Mouse (Mus musculus) ovary, postnatal 14 days (tissue): Measurements from ENCODE around the gene Dip2b.

Experiments used
- DNase-seq: peaks from one replicate; pipeline ENCODE4 v3.0.0; 2022; ENCODE audit warnings: low spot score

The Dip2b gene

DNA sequence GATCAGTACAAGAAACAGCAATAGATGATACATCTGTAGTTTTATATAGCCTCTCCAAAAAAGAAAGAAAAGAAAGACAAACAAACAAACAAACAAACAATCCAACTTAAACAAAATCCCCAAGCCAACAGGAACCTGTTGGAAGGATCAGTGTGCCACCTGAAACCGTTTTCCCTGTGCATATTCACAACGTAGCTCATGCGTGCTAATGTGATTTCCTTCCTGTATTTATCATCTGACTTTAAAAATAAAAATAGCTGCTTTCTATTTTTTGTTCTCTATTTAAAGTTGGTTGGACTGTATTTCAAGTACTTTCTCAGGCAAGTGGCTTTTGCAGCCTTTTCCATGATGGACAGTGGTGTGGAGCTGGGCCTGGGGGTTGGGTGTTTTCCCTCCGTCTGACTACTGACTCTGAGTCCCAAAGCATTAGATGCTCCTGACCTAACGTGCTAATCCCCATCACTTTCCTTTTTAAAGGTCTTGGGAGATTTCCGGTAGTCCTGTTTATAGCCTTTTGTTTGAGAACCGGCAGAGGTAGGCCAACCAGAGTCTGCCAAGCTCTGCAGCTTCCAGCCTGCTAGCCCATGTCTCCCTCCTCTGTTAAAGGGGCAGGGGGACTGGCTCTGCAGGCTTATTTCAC is 90.8 kb downstream of the Dip2b start:
- DNase-seq, result no peak

DNA sequence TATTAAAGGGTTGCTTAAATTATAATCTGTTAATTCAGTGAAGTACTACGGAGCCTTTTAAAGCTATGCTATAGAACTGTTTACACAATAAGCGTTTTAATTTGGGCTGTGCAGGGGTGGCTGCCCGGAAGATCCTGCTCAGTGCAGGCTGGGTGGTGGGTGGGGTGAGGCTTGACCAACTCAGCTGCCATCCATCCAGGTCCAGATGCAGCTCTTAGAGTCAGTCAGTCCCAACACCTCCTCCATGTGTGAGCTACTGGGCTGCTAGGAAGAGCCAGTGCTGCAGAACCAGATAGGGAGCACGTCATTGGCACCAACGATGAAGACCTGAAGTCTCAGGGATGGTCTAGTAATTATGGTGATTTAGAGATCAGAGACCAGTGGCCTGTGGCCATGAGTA is 101.2 kb downstream of the Dip2b start:
- DNase-seq, result no peak

DNA sequence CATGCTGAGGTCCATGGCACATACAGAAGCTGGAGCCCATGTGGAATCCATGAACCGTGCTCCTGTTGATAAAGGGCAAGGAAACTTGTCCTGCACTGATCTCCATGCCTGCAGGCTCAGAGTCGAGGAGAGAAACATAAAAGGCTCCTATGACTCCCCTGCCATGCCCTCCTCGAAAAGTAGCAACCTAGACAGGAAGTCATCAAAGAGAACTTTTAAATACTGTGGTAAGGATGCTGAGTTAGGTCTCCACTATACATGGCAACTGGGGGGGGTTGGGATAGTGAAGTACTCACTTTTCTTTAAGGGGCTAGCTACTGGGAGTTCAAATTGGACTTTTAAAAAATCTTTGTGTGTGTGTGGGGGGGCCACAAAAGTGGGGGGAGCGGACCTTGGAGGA is 102.0 kb downstream of the Dip2b start:
- DNase-seq, result no peak

DNA sequence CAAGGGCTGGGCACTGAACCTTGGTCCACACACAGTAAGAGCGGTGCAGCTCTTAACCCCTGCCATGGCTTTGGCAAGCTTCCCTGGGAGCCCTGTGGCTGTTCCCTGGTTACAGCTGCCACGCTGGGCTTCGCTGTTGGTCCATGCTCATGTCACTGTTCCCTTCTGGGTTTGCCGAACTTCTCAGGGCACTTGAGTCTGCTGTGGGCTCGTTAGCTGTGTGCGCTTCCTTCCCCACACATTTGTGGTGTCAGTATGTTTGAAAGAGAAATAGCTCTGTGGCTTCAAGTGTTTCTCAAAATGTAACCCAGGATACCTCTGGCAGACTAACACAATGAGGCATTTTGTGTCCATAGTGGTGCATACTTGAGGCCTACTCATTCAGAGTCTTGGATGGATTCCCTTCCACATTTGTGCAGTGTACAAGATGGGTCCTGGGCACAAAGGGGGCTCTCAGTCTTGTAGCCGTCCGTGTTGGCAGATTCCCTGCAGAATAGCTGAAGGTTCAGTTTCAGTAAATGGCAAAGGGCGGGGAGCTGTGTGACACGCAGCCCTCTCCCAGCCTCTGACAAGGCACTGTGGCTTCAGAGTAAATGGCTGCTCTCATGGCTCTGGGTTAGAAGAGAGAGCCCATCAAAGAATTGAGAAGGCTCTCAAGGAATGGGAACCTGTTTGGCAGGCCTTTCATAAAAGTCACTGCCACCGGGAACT is 104.8 kb downstream of the Dip2b start:
- no peak for DNase-seq

DNA sequence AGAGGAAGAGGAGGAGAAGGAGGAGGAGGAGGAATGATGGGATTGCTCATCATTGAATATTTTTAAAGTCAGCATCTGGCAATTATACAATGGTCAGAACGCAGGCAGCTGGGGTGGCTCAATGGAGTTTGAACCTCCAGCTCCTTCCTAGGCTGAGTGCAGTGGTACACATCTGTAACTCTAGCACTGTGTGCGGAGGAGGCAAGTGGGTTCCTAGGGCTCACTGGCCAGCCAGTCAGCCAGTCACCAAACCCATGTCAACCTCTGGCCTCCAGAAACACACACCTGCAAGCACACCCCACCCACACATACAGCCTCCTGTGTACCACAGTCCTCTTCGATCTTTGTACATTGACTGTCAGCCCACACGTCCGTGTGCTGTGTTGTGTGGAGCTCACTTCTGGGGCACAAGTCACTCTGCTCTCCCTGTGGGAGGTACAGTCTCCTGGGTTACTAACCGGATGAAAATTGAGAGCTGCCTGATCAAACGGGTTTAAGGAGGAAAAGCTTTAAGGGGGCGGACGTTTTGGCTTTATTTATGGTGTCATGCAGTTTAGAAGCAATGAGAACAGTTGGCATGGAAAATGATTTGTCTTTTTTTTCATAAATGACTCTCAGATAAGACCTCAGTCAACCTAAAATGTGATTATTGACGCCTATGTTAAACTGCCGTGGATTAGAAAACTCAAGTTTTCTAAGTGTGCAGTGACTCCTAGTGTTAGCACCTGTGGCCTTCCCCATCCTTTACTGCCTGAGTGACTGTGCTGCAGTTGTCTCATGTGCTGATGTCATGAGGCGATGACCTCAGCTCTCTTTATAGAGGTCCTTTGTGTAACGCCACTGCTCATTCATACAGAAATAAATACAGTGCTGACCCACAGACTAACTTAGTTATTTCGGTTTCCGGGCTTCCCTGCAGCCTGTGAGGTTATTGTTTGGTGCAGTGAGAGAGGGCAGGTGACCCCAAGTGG is 106.7 kb downstream of the Dip2b start:
- DNase-seq, result no peak

DNA sequence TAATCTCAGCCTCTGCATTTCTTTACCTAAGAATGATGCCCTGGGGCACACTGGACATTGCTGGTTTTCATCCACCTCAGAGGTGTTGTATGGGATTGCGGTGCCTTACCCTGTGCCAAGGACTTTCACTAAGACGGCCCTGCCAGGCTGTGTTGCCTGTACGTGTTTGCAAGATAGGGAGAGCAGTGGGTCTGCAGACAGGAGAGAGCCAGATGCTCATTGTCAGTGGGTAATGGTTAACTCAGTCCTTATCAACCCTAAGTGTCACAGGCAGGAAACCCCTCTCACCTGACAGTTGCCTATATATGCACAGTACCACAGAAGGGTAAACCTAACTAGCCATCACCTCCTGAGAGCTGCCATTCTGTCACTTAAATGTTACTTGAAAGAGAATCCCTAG is 107.5 kb downstream of the Dip2b start:
- no peak for DNase-seq

DNA sequence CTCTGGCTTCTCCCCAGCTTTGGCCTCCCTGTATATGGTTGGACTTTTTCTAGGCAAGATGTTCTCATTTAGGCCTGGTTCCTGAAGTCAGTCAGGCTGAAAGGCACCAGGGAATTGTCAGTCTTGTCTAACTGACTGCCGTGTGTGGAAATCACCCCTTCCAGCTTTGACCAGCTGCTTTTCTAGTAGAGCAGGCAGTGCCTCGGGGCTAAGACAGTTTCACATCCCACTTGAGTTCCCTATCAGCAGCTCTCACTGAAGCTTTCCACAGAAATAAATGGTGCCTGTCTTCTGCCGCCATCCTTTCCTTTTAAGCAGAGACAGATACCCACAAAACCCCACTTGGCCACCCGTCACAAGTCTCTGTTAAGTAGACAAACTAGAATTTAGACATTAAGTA is 112.1 kb downstream of the Dip2b start:
- DNase-seq, result no peak

DNA sequence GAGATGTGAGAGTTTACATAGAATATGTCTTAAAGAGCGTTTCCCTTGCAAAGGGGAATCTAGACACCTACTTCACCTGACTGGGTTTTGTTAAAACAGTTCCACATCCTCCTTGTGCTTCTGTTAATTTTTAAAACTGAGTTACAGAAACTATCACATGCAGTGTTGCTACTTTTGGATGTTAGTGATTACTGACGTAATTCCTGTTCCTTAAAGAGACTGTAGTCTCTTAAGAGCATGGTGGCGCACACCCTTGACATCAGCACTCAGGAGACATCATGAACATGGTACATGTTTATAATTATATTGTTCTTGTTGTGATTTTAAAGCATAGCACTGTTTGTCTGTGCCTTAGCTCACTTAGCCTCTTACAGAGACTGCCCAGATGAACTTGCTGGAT is 113.9 kb downstream of the Dip2b start:
- no peak for DNase-seq

DNA sequence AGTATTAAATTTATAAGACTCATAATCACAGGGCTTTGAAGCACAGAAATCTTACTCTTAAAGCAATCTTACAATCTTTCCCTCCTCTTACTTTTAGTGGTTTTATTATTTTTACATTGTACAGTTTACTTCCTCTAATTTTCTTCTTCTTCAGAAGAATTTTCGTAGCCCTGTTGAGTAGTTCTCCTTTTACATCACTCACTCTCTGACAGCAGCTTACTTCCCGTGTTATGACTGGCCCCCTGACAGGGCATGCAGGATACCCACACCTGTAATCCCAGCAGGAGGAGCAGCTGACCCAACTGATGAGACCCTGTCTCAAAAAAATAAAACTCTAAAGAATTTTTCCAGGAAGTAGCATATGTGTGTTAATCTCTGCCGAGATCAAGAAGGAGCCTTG is 114.6 kb downstream of the Dip2b start:
- DNase-seq, result no peak

DNA sequence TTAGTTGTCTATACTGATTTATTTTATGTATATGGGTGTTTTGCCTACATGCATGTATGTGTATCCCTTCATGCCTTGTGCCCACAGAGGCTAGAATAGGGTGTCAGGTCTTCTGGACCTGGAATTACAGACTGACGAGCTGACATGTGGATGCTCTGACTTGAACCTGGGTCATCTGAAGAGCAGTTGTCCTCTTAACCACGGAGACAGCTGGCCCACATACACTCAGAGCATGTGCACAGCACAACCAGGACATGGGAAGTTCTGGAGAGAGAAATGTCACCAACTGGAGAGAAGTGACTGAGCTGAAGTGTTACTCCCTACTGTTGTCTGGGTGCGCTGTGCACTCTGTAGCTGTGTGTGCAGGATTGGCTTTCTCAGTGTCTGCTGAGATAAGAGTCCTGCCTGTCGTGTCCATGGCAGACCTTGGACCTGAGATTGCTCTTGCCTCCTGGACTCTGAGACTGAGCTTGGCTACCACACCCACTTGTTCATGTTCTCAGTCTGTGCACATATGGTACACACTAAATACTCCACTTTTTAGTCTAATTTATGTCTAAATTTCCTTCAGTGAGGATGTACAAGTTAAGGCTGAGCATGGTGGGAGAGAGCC is 117.7 kb downstream of the Dip2b start:
- no peak for DNase-seq

DNA sequence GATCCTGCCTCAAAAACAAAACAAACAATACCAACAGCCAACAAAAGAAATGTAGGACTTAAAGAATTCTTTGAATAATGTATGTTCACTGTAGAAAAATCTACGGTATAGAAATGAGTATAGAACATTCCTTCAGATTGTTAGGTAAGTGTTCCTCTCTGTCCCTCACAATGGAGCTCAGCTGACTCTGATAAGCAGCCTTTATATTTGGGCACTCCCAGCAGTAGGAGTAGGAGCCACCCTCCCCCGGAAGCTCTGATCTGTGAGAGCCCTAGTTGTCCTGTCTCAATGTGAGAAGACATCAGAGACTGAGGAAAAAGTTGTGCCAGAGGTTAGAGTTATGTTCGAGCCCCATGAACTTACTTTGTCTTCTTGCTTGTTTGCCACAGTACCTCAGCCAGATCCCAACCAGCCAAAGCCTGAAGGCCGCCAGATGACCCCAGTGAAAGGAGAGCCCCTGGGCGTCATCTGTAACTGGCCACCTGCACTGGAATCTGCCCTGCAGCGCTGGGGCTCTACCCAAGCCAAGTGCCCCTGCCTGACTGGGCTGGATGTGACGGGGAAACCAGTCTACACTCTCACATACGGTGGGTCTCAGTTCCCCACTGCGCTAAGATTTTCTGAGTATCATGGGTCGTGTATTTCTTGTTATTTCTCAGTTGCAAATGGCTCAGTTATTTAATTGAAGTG is 118.5 kb downstream of the Dip2b start:
- DNase-seq, result no peak

DNA sequence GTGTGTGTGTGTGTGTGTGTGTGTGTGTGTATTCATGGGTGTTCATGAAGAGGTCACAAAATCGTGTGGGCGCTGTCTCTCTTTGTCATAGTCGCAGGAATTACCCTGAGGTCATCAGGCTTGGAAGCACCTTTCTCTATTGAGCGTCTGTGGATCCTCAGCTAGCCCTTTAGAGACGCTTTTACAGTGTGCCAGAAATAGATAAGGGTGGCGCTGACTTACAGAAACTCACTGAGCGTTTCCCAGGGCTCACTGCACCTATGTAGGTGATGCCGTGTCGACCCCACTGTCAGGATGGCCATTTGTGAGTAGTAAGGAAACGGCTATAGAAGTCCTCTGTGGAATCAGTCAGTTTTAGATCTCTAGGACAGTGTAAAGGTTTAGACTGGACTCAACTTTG is 120.5 kb downstream of the Dip2b start:
- DNase-seq, result no peak

DNA sequence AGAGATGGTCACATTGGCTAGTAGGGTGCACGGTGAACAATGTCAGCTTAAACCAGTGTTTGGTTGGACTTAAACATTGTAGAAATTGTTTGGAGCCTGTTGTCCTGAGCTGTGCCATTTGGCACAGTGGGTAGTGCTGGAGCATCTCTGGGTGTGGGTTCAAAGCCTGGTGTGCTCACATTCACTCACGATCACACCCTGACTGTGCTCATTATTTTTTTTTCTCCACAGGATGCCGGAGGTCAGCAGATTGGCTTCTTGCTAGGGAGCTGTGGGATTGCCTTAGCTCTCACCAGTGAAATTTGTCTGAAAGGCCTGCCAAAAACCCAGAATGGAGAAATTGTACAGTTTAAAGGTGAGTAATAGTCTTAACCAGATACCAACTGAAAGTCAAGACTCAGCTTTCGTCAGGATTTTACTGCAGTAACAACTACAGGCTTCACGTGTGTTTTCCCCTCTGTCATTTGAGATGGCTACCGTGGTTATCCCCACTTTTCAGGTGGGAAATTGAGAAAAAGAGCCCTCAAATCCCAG is 123.3 kb downstream of the Dip2b start:
- no peak for DNase-seq

DNA sequence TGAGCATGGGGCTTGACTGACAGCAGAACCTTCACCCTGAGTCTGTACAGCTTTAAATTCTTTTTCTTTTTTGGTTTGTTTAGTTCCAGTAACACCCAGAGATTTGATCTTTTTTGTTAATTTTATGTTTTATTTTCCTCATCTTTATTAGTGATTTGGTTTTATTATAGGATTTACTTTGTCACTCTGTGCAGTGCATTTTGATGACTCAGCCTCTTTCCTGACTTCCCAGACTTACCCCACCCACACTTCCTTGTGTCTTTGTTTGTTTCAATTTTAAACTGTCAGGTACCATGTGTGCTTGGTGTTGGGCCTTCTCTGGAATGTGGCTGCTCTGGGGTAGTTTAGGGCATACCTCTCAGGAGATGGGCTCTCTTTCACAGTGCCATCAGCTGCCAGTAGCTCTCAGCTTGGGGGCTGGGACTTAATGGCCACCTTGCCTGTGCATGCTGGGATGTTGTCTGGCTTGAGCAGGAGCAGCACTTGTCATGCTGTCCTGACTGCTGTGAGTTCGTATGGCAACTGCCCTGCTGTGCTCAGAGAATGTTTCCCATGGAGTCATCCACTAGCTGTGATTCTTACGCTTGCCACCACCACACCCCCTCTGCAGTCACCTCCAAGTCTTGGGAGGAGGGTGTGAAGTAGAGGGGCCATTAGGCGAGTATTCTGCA is 125.1 kb downstream of the Dip2b start:
- no peak for DNase-seq

DNA sequence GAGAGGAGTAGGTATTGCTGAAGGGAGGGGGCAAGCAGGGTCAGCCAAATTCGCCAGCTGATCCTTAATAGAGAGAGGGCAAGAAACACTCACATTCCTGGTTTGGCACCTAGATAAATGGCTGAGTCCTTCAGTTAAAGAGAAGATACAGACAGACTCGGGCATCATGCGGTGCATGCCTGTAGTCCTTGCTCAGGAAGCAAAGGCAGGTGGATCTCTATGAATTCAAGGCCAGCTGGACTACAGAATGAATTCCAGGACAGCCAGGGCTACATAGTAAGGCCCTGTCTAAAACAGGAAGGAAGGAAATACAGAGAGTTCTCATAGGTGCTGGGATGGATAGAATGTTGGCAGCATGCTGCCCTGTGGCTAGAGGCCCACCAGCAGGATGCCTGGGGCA is 128.0 kb downstream of the Dip2b start:
- DNase-seq, result no peak

DNA sequence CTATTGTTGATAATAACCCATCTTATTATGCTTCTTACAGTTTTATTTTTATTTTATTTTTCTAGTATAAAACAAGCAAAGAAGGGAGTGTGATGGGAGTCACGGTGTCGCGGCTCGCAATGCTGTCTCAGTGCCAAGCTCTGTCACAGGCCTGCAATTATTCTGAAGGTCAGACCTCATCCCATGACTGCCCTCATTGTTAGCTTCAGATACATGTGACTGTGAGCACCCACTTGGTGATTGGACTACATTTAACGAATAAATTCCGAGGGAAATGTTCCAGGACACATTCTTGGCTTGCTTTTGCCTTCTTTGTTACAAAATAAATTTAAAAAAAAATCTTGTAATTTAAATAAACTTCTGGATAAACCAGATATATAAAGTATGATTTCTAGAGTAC is 129.3 kb downstream of the Dip2b start:
- DNase-seq, result no peak

DNA sequence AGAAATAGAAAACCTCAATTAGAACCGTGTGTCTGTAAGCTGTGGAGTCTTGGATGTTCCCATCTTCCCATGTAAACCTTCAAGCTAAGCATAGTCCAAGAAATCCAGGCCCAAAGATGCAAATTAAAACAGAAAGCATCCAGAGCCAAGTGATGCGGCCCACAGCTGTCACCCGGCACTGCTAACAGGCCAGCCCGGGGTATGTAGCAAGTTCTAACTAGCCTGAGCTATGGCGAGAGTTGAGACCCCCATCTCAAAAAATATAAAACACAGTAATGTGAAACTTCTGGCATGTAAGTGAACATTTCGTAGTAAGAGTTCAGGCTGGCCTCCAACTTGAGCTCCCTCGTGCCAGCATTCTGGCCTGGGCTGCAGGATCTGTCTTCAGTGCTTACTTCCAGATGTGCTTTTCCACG is 129.7 kb downstream of the Dip2b start:
- peak; percentile 36 for DNase-seq

DNA sequence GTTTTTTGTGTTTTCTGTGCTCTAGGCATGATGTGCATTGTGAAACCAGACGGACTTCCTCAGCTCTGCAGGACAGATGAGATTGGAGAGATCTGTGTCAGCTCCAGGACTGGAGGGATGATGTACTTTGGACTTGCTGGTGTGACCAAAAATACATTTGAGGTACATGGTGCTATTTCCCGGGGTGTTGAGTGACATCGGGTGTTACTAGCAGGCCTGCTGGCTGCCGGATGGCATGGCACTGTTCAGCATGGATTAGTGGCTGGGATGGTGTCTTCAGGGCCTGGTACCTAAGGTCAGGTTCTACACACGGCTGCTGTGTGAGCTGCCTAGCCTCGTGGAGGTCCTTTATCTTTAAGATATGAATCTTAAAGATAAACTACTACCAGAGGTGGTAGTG is 136.7 kb downstream of the Dip2b start:
- no peak for DNase-seq

DNA sequence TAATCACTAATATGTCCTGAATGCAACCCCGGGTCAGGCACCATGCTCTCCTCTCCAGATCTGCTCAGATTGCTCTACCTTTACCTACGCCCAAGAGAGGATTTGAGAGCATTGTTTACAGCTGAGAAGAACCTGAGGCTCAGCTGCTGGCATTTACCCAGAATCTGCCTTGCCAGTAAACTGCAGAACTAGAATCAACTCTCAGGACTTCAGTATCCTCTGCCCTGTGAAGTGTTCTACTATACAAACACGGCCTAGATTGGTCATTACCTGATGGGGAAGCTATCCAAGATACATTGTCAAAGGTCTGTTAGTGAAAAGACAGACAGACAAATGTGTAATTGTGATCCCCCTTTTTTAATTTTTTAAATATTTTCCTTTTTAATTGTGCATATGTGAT is 138.7 kb downstream of the Dip2b start:
- no peak for DNase-seq

DNA sequence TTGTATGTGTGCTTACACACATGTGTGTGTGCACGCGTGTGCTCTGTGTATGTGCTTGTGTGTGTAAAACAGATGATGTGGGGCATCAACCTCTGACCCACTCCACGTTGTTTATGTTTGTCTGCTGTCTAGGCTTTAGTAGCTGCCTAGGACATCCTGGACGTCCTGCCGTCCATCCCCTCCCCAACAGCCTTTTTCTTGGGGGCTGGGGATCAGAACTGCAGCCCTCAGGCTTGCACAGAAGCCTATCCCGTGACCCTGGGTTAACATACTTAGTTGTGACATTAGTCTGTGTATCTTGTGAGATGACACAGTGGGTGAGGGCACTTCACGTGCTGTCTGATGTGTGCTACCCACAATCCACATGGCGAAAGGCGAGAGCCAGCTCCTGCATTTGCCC is 139.1 kb downstream of the Dip2b start:
- DNase-seq, result no peak

DNA sequence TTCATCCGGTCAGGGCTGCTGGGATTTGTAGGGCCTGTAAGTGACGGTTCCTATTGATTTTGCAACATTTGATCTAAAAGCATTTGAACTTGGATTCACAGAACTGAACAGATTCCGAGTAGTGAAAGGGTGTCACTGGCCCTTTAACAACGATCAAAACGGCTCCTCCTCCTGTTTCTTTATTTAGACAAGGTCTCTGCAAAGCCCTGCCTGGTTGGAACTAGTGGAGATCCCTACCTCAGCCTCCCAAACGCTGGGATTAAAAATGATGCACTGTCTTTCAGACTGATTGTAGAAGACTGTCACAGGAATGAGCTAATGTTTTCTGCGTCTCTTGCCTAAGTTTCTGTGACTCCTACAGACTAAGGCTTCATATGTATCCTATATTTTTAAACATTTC is 140.0 kb downstream of the Dip2b start:
- DNase-seq, result no peak
